Mouse (Mus musculus) spleen, postnatal 36 days (tissue): ENCODE measurements around the gene Trappc12.
"Not testable (repeated sequence)": the region's sequence is repeated elsewhere in the genome, so short reads cannot be mapped to it uniquely, and the experiment has no call there.

Experiments
- DNase-seq, 2 experiments: peaks; one replicate each; pipeline ENCODE4 v3.0.0; 2022; ENCODE audit warnings: low spot score in 2 of 2, mixed read lengths in 1 of 2

Trappc12 gene

DNA sequence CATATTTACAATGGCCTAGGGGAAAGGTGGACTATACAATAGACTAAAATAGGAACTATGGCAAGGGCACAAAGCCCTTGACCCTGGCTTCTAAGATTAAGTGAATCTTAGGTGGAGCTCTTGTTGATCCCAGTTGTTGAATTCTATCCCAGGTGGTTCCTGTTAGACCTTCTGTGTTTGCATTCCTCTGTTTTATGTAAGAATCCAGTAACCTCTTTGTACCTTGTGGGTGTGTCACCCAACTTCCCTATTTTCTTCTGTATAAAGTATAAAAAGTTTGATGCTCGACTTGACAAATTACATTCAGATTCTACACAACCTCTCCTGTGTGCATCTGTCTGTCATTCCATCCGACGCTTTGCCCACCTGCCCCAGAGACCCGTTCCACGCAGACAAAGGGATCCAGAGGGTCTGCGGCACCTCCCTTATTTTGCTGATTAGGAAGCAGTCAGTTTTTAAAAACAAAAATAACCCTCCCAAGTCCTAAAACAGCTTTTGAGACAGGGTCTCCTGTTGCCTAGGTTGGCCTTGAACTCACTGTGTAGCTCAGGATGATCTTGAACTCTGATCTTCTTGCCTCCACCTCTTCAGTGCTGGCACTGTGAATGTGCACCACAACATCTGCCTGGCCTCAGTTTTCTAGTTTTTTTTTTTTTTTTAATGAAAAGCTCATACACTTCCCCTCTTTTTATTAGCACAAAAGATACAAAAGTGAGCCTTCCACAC is 16.6 kb downstream of the Trappc12 start:
- DNase-seq, result not testable (repeated sequence)

DNA sequence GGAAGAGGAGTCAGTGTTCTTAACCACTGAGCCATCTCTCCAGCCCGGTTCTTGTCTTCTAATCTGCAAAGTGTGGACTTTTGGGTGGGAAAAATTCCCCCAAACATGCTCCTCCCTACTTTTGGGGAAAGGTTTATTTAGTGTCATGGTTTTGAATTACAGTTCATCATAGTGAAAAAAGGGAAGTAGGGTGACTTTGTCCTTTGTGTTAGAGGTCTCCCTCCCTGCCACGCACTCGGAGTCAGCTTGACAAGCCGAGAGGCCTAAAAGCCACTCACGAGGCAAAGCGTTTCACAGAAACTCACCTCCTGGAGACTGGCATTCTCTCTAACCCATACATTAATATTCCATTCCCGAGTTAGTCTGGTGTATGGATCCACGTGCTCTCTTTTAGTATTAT is 17.6 kb downstream of the Trappc12 start:
- DNase-seq, result no peak

DNA sequence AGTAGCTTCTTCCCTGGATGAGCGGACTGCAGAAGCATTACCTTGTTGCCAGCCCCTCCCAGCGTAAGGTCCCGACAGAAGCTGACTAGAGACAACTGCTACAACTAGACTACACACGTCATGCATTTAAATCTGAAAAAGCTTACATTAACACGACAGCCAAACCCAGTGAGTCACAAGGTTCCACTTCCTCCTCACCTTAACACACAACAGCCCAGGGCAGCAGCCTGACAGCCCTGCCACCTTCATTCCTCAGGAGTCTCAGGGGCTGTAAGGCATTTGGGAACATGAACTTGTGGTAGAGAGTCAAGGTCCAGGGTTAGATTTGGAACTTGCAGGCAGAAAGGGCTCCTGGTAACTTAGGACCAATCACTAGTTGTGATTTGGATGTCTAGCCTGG is 23.2 kb downstream of the Trappc12 start:
- peak; percentile 45 to 48 for DNase-seq

DNA sequence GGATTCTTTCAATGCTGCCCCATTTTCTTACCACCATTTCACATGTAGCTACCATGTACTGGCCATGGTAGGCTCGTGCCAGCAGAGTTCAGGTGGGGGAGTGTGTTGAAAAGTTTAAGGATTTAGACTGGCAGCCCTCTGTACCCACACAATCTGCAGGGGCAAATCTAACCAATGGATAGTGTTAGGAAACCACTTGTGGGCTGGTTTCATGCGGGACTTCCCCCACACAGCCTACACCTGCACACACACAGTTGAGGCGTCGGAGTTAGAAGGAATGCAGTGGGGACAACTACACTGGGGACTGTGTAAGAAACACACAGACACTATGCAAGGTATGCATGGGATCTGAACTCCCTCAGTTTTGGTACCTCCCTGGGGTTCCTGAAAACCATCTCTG is 24.1 kb downstream of the Trappc12 start:
- peak in 1 of 2 experiments; percentile 12 for DNase-seq

DNA sequence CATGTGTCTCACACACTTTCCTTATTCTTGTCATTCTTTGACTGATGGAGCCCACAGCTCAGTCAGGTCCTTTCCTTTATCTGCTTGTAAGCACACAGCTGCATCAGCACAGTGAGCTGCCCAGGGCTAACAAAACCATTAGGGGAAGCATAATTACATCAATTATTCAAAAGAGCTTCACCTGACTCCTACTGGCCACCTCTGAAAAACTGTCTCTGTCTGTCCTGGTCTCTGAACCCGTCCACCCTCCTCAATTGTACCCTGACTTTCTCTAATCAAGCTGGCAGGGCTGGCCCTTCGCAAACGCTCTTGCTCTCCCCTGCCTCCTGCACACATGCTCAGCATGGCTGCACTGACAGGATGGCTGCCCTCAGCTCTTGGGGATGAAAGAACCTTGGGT is 25.9 kb downstream of the Trappc12 start:
- DNase-seq, result no peak

DNA sequence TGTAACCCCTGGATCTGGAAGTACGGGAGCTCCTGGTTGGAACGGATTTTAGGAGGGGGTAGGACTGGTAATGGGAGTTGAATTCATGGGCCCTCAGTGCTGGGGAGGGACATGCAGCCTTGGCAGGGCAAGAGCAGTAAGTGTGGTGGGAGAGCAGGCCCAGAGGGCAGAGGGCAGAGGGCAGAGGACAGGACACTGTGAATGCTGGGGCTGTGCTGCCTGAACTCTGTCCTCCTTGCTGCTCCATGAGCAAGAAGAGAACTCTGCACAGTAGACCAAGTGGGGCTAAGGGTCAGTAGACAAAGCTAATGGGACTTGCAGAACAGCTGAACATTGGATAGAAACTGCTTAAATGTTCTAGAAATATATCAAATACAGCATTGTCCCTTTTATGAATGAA is 32.2 kb downstream of the Trappc12 start:
- no peak for DNase-seq

DNA sequence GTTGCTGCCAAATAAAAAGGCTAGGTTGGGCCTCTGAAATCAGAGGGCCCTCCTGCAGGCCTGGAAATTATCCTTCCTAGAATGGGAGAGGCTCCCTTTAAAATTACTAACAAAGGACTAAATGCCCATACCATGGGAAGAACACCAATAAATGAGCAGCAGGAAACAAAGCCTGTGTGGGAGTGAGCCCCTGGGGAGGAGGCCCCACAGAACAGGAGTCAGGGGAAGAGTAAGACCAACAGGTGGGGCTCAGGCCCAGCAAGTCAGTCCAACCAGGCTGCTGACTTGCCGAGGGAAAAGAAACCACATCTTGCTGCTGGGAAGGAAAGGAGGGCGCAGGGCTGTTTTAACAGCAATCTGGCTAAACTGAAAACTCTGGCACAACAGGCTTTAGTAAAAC is 33.2 kb downstream of the Trappc12 start:
- no peak for DNase-seq

DNA sequence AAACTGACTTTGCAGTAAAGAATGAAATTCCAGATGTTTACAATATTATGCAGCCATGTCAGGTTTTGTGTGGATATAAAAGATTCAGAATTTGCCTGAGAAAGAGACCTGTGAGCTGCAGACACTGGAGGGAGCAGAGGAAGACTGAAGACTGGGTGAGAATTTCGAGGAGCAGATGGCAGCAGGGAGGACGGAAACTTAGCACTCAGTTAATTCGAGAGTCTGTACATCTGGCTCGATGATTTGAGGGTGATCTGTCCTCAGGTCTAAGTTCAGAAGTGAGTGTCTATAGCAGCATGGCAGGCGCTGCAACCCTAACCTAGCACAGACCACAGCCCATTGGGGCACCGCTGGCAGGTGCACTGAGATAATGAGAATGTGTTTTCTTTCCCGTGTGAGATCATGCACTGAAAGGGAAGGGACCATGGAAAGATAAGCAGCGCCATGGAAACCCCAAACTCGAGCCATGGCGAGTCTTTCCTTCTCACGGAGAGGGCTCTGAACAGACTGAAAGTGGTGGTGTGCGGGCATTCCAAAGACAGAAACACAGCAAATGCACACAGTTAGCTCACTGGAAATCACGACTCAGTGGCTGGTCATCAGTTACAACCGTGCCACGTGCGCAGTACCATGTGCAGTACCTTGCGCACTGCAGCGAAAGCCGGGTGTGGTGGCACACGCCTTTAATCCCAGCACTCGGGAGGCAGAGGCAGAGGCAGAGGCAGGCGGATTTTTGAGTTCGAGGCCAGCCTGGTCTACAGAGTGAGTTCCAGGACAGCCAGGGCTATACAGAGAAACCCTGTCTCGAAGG is 35.2 kb downstream of the Trappc12 start:
- DNase-seq, result no peak

DNA sequence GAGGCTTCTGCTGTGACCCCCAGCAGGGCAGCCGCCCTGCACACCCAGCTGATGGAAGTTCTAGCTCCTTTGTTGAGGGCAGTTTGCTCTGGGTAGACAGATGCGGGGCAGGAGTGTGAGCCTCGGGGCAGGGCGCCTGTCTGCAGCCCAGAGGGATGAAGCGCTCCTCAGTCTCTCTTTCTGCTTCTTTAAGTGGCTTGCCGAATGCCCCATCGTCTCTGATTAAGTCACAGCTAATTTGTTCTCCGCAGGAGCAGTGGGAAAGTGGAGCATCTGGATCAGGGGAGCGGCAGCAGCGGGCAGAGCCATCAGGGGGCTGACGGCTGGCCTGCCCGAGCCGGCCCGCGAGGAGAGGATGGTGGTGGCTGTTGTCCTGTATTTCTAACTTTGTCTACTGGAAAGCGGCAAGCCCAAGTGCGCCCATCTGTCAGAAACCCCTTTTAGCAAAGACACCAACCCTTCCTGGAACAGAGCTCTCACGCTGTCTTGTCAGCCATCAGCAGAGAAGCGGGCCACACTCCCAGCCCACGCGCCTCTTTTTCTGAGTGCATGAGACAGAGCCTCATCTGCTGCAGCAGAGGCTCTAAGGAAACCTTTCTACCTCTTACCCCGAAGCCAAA is 39.6 kb downstream of the Trappc12 start:
- DNase-seq, result no peak

DNA sequence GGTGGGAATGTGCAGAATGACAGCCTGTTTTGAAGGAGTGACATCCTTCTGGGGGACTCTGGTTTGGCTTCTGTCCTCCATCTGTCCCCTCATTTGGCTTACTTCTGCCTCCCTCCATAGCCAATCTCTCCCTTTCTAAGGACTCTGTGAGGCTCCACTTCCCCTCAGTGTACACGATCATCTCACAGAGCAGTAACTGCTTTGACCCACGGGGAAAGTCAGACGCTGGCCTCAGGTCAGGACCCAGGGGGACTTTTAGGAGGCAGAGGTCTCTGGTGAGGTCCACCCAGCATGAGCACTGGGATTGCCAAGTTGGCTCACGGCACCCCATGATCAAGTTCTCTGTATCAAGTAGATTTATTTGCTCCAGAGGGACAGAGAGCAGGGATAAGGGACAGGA is 42.1 kb downstream of the Trappc12 start:
- DNase-seq, result no peak

DNA sequence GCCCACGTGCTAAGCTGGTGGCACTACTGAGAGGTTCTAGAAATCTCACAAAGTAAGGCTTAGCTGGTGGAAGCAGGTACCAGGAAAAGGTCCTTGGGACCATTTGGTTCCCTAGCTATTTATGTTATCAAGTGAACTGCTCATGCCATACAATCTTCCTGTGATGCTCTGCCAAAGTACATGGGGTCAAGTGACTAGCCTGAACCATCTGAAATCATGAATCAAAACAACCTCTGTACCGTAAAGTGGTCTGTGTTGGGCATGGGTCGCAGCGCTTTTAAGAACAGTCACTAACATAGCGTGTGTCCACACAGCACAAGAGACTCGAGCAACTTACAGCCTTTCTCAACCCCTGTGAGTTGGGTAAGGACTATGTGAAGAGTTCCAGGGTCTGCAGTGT is 45.1 kb downstream of the Trappc12 start:
- no peak for DNase-seq

DNA sequence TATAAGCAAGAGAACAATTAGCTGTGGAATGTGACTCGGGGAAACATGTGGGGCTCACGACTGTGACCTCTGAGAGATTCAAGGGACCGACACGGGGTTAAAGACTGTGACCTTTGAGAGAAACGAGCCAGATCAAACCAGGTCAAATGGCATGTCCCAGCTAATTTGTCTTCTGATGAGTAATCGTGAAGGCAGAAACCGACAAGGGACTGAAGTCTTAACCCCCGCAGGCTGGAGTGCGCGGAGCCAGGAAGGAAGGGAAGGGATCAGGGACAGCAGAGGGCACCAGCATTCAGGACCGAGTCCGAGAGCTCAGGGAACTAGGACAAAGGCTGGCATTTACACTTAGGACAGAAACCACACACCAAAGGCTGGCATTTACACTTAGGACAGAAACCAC is 45.9 kb downstream of the Trappc12 start:
- no peak for DNase-seq

DNA sequence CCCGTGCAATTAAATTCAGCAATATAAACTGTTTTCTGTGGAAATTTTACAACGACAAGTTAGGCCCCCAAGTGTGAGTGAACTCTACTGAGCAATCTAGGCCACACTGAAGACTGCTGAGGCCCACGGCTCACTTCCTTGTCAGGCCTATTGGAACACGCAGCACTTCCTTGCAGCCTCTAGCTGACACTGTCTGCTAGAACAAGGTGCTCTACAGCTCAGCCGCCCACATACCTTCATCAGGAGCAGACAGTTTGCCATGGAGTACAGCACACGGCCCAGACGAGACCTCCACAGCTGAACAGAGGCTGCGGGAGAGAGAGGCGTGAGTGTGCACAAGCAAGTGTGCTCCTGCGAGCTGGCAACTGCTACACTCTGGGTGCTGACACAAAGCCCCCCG is 49.0 kb downstream of the Trappc12 start:
- no peak for DNase-seq

DNA sequence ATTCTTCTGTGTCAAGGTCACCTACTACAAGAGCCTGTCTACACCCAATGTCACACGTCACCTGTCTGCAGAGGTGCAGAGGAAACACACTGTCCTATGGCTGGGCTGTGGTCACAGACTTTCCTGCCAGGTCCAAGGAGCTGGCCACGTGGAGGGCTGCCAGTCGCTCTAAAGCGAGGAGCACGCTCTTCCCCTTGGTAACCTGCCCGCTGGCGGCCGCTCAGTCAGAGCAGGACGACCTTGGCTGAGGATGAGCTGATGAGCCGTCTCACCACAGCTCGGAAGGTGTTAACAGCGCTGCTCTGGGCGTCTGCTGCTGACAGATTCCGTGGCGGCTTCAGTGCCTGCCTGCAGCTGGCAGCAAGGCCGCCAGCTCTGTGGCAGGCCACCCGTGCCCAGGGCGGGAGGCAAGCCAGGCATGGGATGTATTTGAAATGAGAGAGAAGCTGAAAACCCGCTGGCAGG is 49.7 kb downstream of the Trappc12 start:
- DNase-seq, result no peak

DNA sequence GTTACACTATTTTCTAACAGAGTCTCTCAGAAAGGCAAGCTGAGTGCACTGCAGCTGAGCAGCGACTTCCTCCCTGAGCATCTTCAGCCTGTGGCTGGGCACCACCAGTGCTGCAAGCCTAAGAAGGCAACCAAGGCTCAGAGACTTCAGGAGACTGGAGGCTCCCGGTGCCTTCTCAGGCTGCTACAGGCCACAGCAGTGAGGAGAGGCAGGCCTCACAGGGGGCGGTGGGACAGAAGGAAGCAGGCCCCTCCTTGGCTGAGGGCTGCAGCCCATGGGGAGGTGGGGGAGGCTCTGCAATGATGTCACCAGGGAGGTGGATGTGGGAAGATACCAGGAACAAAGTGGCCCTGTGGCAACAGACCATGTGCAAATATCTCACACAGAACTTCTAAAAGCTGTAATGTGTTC is 50.2 kb downstream of the Trappc12 start:
- no peak for DNase-seq

DNA sequence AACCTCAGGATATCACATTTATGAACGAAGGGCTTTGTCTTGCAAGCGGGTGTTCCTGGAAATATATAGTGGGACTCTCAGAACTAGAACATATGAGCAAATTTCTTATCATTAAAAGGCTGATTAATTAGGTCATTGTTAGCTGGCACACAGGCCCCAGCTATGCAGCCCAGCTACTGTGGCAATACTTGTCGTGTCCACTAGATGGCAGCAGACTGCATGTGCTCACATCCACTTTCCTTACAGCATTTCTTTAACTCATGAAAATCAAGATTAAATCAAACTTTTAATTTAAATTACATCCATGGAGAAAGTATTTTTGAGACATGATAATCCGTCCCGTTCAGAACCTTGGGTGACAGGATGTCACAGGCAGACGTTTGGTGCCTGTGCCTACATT is 50.6 kb downstream of the Trappc12 start:
- DNase-seq, result peak; percentile 26 to 37

DNA sequence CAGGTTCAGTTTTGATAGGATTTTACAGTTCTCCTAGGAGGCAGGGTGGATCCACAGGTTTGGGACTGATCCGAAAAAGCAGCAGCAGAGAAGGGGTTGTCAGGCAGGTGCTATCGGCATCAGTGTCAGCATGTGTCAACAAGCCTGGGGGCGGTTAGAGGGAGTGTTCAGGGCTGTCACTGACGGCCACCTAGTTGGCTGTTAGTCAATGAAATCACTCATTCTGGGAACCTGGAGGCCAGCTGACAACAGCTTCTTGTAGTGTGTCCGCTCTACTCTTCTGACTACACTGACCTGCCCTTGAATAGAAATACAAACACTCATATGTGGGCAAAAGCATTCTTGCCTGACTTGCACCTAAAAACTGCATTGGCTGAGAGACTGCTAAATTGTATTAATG is 51.2 kb downstream of the Trappc12 start:
- DNase-seq, result no peak

DNA sequence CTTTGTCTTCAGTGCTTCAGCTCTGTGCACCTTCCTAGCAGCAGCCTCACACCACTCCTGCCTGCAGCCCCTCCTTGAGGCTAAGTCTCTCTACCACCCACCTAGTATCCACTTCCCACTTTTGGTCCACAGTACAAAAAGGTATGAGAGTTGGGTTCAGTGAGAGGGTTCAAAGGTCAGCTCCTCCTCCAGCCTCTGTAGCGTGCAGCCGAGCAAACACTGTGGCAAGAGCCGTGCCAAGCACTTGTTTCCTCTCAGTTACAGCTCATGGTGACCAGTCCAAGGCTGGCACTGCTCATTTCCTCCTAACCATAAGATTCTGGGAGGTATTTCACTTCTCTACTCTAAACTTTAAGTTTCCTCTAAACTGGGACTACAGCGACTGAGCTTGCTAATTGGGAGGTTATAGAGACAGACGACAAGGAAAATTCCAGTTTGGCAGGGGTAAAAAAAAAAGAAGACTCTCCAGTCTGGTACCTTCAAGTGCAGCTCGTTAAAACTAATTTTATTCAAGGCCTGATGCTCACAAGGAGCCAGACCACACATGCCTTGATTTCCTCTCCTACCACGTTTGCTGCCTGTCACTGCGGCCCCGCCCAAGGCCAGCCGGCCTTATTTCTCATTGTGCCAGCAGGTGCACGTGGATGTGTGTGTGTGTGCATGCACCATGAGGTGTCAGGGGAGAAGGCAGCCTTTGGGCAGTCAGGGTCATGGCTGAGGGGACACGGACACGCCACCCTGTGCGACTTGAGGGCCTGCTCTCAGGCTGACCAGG is 52.3 kb downstream of the Trappc12 start:
- DNase-seq, result no peak

DNA sequence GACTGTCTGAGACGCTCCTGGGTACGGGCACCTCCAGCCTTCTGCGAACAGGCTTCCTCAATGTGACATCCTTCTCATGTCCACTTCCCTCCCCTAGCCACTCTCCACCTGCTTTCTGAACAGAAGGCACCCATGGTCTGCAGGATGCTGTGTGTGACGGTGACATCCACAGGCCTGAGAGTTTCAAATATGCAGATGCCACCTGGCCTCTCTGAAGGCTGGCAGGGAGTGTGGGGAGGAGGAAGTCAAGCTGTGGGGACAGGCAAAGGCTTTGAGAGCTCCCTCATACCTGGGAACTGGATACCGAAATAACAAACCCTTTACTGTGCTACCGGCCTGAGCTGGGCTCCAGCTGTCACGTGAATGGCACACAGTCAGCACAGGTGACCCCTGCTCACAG is 55.5 kb downstream of the Trappc12 start:
- no peak for DNase-seq

DNA sequence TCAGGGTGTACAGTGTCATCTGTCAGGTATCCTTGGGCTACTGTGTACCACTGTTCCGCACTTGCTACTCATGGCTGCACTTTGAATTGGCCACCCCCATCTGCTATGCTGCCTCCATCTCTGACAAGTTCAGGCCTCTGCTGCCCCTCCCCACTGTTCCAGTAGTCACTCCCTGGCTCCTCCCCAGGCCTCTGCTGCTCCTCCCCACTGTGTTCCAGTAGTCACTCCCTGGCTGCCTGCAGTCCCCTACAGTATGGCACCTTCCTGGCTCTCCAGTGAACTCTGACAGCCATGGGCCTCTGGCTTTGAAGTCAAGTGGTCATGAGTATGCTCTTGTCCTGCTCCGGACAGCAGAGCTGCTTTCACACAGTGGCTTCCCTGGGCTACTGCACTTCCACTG is 56.0 kb downstream of the Trappc12 start:
- DNase-seq, result no peak

DNA sequence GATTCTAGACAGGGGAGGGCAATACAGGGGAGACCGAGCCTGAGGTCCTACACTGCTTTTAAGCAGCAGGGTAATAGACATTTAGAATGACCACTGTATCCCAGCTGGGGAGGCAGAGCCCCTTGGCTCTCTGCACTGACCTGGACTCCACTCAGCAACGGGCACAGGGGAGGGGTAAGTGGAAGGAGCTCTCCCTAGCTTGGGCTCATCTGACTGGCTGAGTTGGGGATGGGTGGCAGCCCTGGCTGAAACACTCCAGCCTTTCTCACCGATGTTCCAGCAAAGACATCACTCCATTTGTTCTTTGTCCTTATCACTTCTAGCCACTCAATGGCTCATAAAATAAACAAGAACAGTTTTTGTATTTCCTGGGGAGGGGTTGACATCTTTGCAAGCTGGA is 56.5 kb downstream of the Trappc12 start:
- no peak for DNase-seq

DNA sequence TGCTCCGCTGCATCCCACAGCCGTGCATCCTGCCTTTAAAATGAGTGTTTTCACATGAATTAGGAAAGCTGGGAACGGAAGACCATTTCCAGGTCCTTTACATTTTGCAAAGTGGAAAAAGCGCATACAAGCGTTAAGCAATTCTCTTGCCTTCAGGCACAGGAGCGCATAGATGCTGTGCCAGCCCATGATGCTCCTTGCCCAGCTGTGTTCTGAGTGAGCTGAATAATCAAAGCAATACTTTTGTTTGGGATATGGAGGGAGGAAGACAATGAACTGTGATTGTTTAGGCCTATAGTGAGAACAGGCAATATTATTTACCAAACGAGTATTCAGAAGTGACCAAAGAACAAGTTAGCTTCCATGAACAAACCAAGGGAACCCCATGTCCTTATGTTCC is 59.5 kb downstream of the Trappc12 start:
- DNase-seq, result no peak
